Mouse (Mus musculus): ENCODE data around the gene Sfn.

GRCm38 (mm10) chr4:133625621-133626071 lies 23.7 kb upstream of the Sfn start:
- no peak for TF ChIP-seq CTCF (conservative IDR thresholded peaks at IDR 0.05; ENCODE audit: insufficient read depth, insufficient read length, low read depth, low read length)
- TF ChIP-seq POLR2A (IDR thresholded peaks at IDR 0.05; ENCODE audit: low read depth, low read length): no peak

Measured in kidney, adult 2 months (tissue).